Mouse (Mus musculus): Measurements from ENCODE around the gene Cx3cr1.

- TF ChIP-seq EP300 (IDR thresholded peaks at IDR 0.05; ENCODE audit: insufficient read depth, low read depth, low read length) (no peak), CTCF (IDR thresholded peaks at IDR 0.05; ENCODE audit: low read depth, low read length) (no peak)
Observed at GRCm38 (mm10) chr9:119998776-119999175, 70.9 kb downstream of the Cx3cr1 start.
